Mouse (Mus musculus) heart, adult 2 months (tissue): ENCODE results near the gene Olfr372. TPM values are rescaled to one million over a fixed set of nuclear protein-coding genes. Genes with fewer than 3 reads are reported as not detected.
"Not testable (repeated sequence)": the region's sequence is repeated elsewhere in the genome, so short reads cannot be mapped to it uniquely, and the experiment has no call there.

Source experiments
- DNase-seq, 2 experiments: peaks; one replicate each; pipeline ENCODE4 v3.0.0; 2021
- H3K27ac ChIP-seq: fragments of 200-600 bp; 2 replicates; pipeline ENCODE4 v1.8.1; 2022
- H3K27me3 ChIP-seq: fragments of 200-500 bp; 2 replicates; pipeline ENCODE4 v1.6.1; 2012; ENCODE audit warnings: mild to moderate bottlenecking, low read length, inconsistent platforms, mixed read lengths; ENCODE audit not compliant: control insufficient read depth, insufficient read depth
- H3K36me3 ChIP-seq: fragments of 200-500 bp; 2 replicates; pipeline ENCODE4 v1.6.1; 2012; ENCODE audit warnings: low read length, inconsistent platforms; ENCODE audit not compliant: control insufficient read depth, insufficient read depth
- H3K4me1 ChIP-seq: fragments of 200-500 bp; 2 replicates; pipeline ENCODE4 v1.6.1; 2011; ENCODE audit warnings: low read length; ENCODE audit not compliant: control insufficient read depth, insufficient read depth
- H3K4me3 ChIP-seq: fragments of 200-600 bp; 2 replicates; pipeline ENCODE4 v1.8.1; 2022
- H3K79me2 ChIP-seq: fragments of 200-500 bp; replicated peaks from 2 replicates; pipeline ENCODE4 v1.6.1; 2012; ENCODE audit warnings: mild to moderate bottlenecking, inconsistent platforms, low read length, moderate library complexity, mixed read lengths; ENCODE audit not compliant: control insufficient read depth, insufficient read depth
- H3K9ac ChIP-seq: fragments of 200-500 bp; 2 replicates; pipeline ENCODE4 v1.6.1; 2012; ENCODE audit warnings: low read depth, mild to moderate bottlenecking, control low read depth, inconsistent platforms, low read length, mixed read lengths
- CTCF ChIP-seq: fragments of 200-600 bp; IDR thresholded peaks from 2 replicates; pipeline ENCODE4 v1.8.1; 2022; ENCODE audit warnings: antibody characterized with exemption, mild to moderate bottlenecking, moderate library complexity
- EP300 ChIP-seq: fragments of 200-500 bp; IDR thresholded peaks from 2 replicates; pipeline ENCODE4 v1.6.1; 2011; ENCODE audit warnings: low read depth, low read length, control low read depth; ENCODE audit not compliant: insufficient read depth
- POLR2A ChIP-seq: fragments of 200-500 bp; IDR thresholded peaks from 2 replicates; pipeline ENCODE4 v1.6.1; 2011; ENCODE audit warnings: mild to moderate bottlenecking, low read depth, low read length, control low read depth; ENCODE audit not compliant: insufficient read depth
- WGBS: fragments of 180-500 bp; shearing (Covaris S2); methylation state at CpG from one replicate; pipeline ENCODE4 v1.1.7; 2018; 5-methylcytosine and 5-hydroxymethylcytosine counted together
- intact Hi-C: fragments of 180-260 bp; cut with DNase I; formaldehyde crosslinking; loops from one replicate; pipeline ENCODE4 v1.15.1; 2025
- polyA plus RNA-seq: library from polyadenylated mRNA; depleted of rRNA; stranded (reverse); fragments of >200 nt; gene quantifications from 2 replicates; pipeline ENCODE4 v1.2.3, GENCODE M21; 2012
- total RNA-seq, 2 experiments: library from RNA; stranded (reverse); gene quantifications; 2 replicates each; pipeline ENCODE4 v1.2.3; 2021

Gene Olfr372
- total and polyA plus RNA-seq, 3 experiments: not detected

DNA sequence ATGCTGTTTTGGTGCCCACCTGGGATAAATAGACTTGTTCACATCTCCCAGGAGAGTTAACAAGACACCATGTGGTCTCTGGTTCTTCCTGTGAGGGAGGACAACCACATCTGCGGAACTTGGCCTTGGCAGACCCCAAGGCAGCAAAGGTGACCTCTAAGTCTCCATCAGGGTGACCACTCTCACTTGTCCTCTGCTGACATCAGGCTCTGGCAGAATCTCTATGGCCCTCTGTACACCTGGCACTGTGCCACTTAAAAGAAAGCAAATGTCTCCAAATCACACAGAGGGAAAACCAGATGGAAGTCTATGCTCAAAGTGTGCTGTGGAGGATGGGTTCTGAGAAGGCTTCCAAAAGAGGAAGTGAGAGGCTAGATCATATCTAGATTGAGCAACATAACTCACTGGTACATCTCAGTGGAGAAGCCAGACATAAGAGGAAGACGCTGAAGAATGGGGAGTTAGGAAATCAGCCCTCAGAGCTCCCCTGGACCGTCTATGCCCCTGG, 32.8 kb upstream of the Olfr372 start:
- DNase-seq: peak; percentile 38 to 62
- no peak overlapping the region for H3K27ac ChIP-seq
- H3K36me3 ChIP-seq: no peaks in the 10 kb centered on the region
- TF ChIP-seq POLR2A (no peak), CTCF (no peak), EP300 (no peak)
- H3K4me3 ChIP-seq: no peak overlapping the region
- no peak overlapping the region for H3K9ac ChIP-seq
- no peaks in the 10 kb centered on the region for H3K27me3 ChIP-seq
- intact Hi-C loops: no loop called here
- WGBS: 42% methylated on average over 3 of the region's 3 CpGs
- H3K79me2 ChIP-seq: no peaks in the 10 kb centered on the region
- H3K4me1 ChIP-seq: no peaks in the 10 kb centered on the region; the same call in 1 of the 2 replicates

DNA sequence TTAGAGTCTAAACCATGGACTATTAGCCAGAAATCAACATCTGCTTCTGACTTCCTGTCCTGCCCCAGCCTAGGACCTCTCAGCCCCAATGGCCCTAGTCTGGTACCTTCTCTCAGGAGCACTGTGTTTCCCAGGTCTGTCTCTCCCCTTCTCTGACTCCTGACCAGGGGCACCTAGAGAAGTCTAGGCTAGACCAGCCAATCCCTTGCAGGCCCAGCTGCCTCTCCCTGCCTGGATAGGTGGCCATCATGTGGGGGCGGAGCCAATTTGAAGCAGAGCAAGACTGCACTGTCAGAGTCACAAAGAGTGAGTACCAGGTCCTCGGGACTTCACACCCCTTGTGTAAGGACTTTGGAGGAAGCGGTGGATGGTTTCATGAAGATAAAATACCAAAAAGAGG, 31.5 kb upstream of the Olfr372 start, which contains the start of gene Cyp4f18:
TSS of gene Cyp4f18 (minus strand) at position 154 of the 400 bp plus-strand sequence.
- H3K9ac ChIP-seq: no peak within 1 kb of the TSS
- peak; percentile 29 to 49 for DNase-seq
- 74% methylated on average over 3 of the region's 3 CpGs for WGBS
- H3K4me1 ChIP-seq: no peaks in the 10 kb centered on the region; the same call in 1 of the 2 replicates
- H3K27ac ChIP-seq: no peak within 1 kb of the TSS; the same call in 1 of the 2 replicates
- no peaks in the 10 kb centered on the region for H3K27me3 ChIP-seq
- TF ChIP-seq CTCF: no peak
- no peak for TF ChIP-seq EP300
- no peak for TF ChIP-seq POLR2A
- no peaks in the 10 kb centered on the region for H3K79me2 ChIP-seq
- H3K36me3 ChIP-seq: no peaks in the 10 kb centered on the region
- H3K4me3 ChIP-seq: no peak within 1 kb of the TSS
- intact Hi-C loops: no loop called here

DNA sequence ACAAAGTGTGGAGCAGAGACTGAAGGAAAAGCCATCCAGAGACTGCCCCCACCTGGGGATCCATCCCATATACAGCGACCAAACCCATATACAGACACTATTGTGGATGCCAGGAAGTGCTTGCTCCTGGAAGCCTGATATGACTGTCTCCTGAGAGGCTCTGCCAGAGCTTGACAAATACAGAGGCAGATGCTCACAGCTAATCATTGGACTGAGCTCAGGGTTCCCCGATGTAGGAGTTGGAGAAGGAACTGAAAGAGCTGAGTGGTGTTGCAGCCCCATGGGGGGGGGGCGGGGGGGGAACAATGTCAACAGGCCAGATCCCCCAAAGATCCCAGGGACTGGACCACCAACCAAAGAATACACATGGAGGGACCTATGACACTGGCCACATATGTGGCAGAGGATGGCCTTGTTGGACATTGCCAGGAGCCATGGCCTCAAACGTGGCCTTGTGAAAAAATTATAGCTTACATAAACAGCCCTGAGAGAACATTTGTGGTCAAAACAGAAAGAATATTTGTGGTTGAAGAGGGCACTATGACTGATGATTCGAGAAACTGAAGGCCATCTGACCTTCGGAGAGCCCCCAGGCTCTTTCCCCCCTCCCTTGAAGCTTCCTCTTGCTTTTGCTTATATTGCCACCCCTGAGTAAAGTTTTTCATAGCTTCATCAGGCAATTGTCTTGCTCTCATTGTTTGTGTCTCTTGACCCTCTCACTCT, 27.4 kb upstream of the Olfr372 start:
- 48% methylated on average over 6 of the region's 6 CpGs for WGBS
- H3K4me3 ChIP-seq, H3K79me2 ChIP-seq, H3K36me3 ChIP-seq, H3K4me1 ChIP-seq, H3K27me3 ChIP-seq, H3K9ac ChIP-seq, intact Hi-C loops, H3K27ac ChIP-seq: not testable (repeated sequence)
- peak; percentile 38 to 49 for DNase-seq

DNA sequence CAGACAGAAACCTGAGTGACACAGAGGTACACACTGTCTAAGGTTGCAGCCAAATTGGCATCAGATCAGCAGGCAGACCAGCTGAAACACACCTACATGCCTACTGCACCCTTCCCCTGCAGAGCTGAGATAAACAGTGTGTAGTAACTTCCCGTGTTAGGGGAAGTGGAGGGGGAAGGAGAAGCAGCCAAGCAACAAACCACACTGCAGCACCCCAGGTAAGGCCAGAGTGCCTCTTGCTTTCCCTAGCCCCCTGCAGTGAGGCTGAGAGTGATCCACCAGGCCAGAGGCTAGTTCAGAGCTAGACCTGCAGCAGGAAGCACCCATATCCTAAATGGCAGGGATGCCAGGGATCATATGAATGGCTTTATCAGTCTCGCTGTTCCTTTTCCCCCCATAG, 23.7 kb upstream of the Olfr372 start:
- 32% methylated on average over 2 of the region's 2 CpGs for WGBS
- H3K27ac ChIP-seq, intact Hi-C loops, H3K36me3 ChIP-seq, H3K27me3 ChIP-seq, H3K9ac ChIP-seq, H3K4me3 ChIP-seq, H3K4me1 ChIP-seq, H3K79me2 ChIP-seq: not testable (repeated sequence)
- peak in 1 of 2 experiments; percentile 33 for DNase-seq

DNA sequence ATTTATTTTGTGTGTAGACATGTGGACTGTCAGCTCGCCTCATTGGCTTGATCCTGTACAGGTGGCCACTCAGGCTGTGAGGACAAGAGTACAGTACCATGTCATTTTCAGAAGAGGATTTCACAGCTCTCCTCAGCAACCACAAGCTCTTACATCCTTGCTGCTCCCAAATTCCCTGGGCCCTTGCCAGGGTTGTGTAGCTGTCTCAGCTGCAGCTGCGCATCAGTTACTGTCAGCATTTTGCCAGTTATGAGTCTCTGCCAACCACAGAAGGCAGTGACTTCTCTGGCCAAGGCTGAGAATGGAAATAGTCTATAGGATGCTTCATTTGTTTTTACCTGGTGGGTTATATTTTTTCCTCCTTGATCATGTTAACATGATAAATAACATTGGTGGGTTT, 22.9 kb upstream of the Olfr372 start:
- peak; percentile 38 to 66 for DNase-seq
- Histone ChIP-seq H3K79me2 (no peaks in the 10 kb centered on the region), H3K27me3 (no peaks in the 10 kb centered on the region), H3K4me3 (no peak overlapping the region), H3K27ac (no peak overlapping the region), H3K36me3 (no peaks in the 10 kb centered on the region), H3K9ac (no peak overlapping the region), H3K4me1 (no peaks in the 10 kb centered on the region)
- 71% methylated on average over 2 of the region's 2 CpGs for WGBS
- intact Hi-C loops: no loop called here
- TF ChIP-seq CTCF (no peak), EP300 (no peak), POLR2A (no peak)

DNA sequence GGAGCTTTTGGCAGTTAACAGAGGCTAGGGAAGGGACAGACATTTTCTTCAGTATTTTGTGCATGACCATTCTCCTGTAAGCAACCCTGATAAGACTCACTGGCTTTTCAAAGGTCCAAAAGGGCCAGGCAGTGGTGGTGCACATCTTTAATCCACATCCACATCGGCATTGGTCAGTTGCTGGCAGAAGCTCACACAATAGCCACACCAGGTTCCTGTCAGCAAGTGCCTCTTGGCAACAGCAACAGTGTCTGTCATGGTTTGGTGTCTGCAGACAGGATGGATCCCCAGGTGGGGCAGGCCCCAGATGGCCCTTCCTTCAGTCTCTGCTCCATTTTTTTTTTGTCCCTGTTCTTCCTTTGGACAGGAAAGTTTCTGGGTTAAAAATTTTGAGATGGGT, 22.0 kb upstream of the Olfr372 start:
- H3K4me3 ChIP-seq, H3K27ac ChIP-seq, H3K4me1 ChIP-seq, H3K79me2 ChIP-seq, intact Hi-C loops, DNase-seq, H3K9ac ChIP-seq, H3K27me3 ChIP-seq, H3K36me3 ChIP-seq: not testable (repeated sequence)
- 58% methylated on average over 1 of the region's 1 CpGs for WGBS
